Mouse (Mus musculus) midbrain, embryonic 13.5 days (tissue): ENCODE data around the gene Zfp691. TPM values are rescaled to one million over a fixed set of nuclear protein-coding genes. Genes with fewer than 3 reads are reported as not detected.

Experiments used
- ATAC-seq: fragments of 200-750 bp; cut with Nextera tagmentation; 2 replicates; pipeline ENCODE4 v1.8.0; 2017; ENCODE audit warnings: mild to moderate bottlenecking, moderate TSS enrichment, moderate library complexity
- H3K27ac ChIP-seq: fragments of 300-500 bp; sonication (generic); 2 replicates; pipeline ENCODE4 v1.5.1; 2015; ENCODE audit warnings: inconsistent platforms, mild to moderate bottlenecking, moderate library complexity
- H3K27me3 ChIP-seq: fragments of 300-500 bp; sonication (generic); 2 replicates; pipeline ENCODE4 v1.6.1; 2015; ENCODE audit warnings: mild to moderate bottlenecking, inconsistent platforms
- H3K36me3 ChIP-seq: fragments of 300-500 bp; sonication (generic); 2 replicates; pipeline ENCODE4 v1.6.1; 2015; ENCODE audit warnings: mild to moderate bottlenecking, inconsistent platforms
- H3K4me1 ChIP-seq: fragments of 300-500 bp; sonication (generic); replicated peaks from 2 replicates; pipeline ENCODE4 v1.6.1; 2015; ENCODE audit warnings: inconsistent platforms
- H3K4me2 ChIP-seq: fragments of 300-500 bp; sonication (generic); replicated peaks from 2 replicates; pipeline ENCODE4 v1.6.1; 2015; ENCODE audit warnings: moderate library complexity, mild to moderate bottlenecking, inconsistent platforms
- H3K4me3 ChIP-seq: fragments of 300-500 bp; sonication (generic); replicated peaks from 2 replicates; pipeline ENCODE4 v1.5.1; 2015; ENCODE audit warnings: mild to moderate bottlenecking, inconsistent platforms
- H3K9ac ChIP-seq: fragments of 300-500 bp; sonication (generic); replicated peaks from 2 replicates; pipeline ENCODE4 v1.6.1; 2015; ENCODE audit warnings: mild to moderate bottlenecking, inconsistent platforms
- H3K9me3 ChIP-seq: fragments of 300-500 bp; sonication (generic); 2 replicates; pipeline ENCODE4 v1.6.1; 2016; ENCODE audit warnings: mild to moderate bottlenecking, inconsistent platforms
- WGBS: fragments of 180-500 bp; shearing (Covaris S2); methylation state at CpG from one replicate; pipeline ENCODE4 v1.1.7; 2015; 5-methylcytosine and 5-hydroxymethylcytosine counted together
- polyA plus RNA-seq: library from polyadenylated mRNA; unstranded; fragments of >200 nt; fragmentation: Nextera tagmentation; extraction: Ambion mirVana; gene quantifications from 2 replicates; pipeline ENCODE4 v1.2.1, GENCODE M21; 2015

Gene Zfp691
- polyA plus RNA-seq, 1 experiment from 2014 or later: 9.9 TPM

- no peak for ATAC-seq
- Histone ChIP-seq H3K9ac (no peak overlapping the region), H3K27ac (no peak overlapping the region), H3K27me3 (no peaks in the 10 kb centered on the region), H3K36me3 (peaks cover 59% of the 10 kb centered on the region), H3K4me3 (no peak overlapping the region), H3K4me1 (peaks cover 14% of the 10 kb centered on the region), H3K9me3 (no peaks in the 10 kb centered on the region), H3K4me2 (no peak overlapping the region)
- WGBS: 92% methylated on average over 13 of the region's 13 CpGs
These were observed 40.1 kb downstream of the Zfp691 start for GRCm38 (mm10) chr4:119133860-119134259.

GRCm38 (mm10) chr4:119133306-119133705, 40.7 kb downstream of the Zfp691 start:
- peaks cover 9% of the 10 kb centered on the region for H3K4me1 ChIP-seq
- H3K4me3 ChIP-seq: no peak overlapping the region
- ATAC-seq: no peak
- no peaks in the 10 kb centered on the region for H3K27me3 ChIP-seq
- H3K27ac ChIP-seq: no peak overlapping the region
- no peak overlapping the region for H3K4me2 ChIP-seq
- peaks cover 62% of the 10 kb centered on the region for H3K36me3 ChIP-seq
- H3K9ac ChIP-seq: no peak overlapping the region
- no peaks in the 10 kb centered on the region for H3K9me3 ChIP-seq
- WGBS: 88% methylated on average over 13 of the region's 13 CpGs

GRCm38 (mm10) chr4:119131189-119131910, 42.6 kb downstream of the Zfp691 start:
- Histone ChIP-seq H3K4me3 (no peak overlapping the region), H3K27ac (no peak overlapping the region), H3K36me3 (peaks cover 67% of the 10 kb centered on the region), H3K4me1 (no peaks in the 10 kb centered on the region), H3K4me2 (no peak overlapping the region), H3K9me3 (no peaks in the 10 kb centered on the region), H3K27me3 (no peaks in the 10 kb centered on the region), H3K9ac (no peak overlapping the region)
- WGBS: 87% methylated on average over 8 of the region's 8 CpGs
- no peak for ATAC-seq

GRCm38 (mm10) chr4:119129096-119129495, 44.9 kb downstream of the Zfp691 start:
- H3K36me3 ChIP-seq: peaks cover 57% of the 10 kb centered on the region
- whole genome bisulfite sequencing: 100% methylated on average over 1 of the region's 1 CpGs

GRCm38 (mm10) chr4:119128547-119128946, 45.4 kb downstream of the Zfp691 start:
- Histone ChIP-seq H3K9ac (peak overlapping the region; percentile 25; the same call in 1 of the 2 replicates), H3K9me3 (no peaks in the 10 kb centered on the region), H3K27ac (no peak overlapping the region), H3K27me3 (no peaks in the 10 kb centered on the region), H3K36me3 (peaks cover 57% of the 10 kb centered on the region), H3K4me1 (no peaks in the 10 kb centered on the region), H3K4me3 (no peak overlapping the region), H3K4me2 (no peak overlapping the region)
- ATAC-seq: no peak
- 83% methylated on average over 7 of the region's 7 CpGs for WGBS

More at GRCm38 (mm10) chr4:119129096-119129495, 44.9 kb downstream of the Zfp691 start:
- Histone ChIP-seq H3K4me2 (no peak overlapping the region), H3K27ac (no peak overlapping the region), H3K4me3 (no peak overlapping the region), H3K27me3 (no peaks in the 10 kb centered on the region), H3K4me1 (no peaks in the 10 kb centered on the region), H3K9me3 (no peaks in the 10 kb centered on the region), H3K9ac (no peak overlapping the region)
- no peak for ATAC-seq

GRCm38 (mm10) chr4:119127229-119127628, 46.8 kb downstream of the Zfp691 start:
- no peak overlapping the region for H3K4me3 ChIP-seq
- no peak overlapping the region for H3K4me2 ChIP-seq
- no peaks in the 10 kb centered on the region for H3K4me1 ChIP-seq
- peaks cover 56% of the 10 kb centered on the region for H3K36me3 ChIP-seq
- no peaks in the 10 kb centered on the region for H3K27me3 ChIP-seq
- H3K9ac ChIP-seq: no peak overlapping the region
- no peaks in the 10 kb centered on the region for H3K9me3 ChIP-seq
- ATAC-seq: no peak
- WGBS: 80% methylated on average over 6 of the region's 6 CpGs
- no peak overlapping the region for H3K27ac ChIP-seq

GRCm38 (mm10) chr4:119125577-119126270, 48.3 kb downstream of the Zfp691 start:
- H3K4me2 ChIP-seq: no peak overlapping the region
- no peak overlapping the region for H3K27ac ChIP-seq
- no peaks in the 10 kb centered on the region for H3K4me1 ChIP-seq
- no peaks in the 10 kb centered on the region for H3K9me3 ChIP-seq
- 85% methylated on average over 9 of the region's 9 CpGs for WGBS
- H3K4me3 ChIP-seq: no peak overlapping the region
- H3K36me3 ChIP-seq: peaks cover 60% of the 10 kb centered on the region
- no peak for ATAC-seq
- no peaks in the 10 kb centered on the region for H3K27me3 ChIP-seq
- H3K9ac ChIP-seq: no peak overlapping the region

GRCm38 (mm10) chr4:119124771-119125273, 49.2 kb downstream of the Zfp691 start:
- Histone ChIP-seq H3K27me3 (no peaks in the 10 kb centered on the region), H3K4me3 (no peak overlapping the region), H3K9ac (no peak overlapping the region), H3K4me2 (no peak overlapping the region), H3K9me3 (no peaks in the 10 kb centered on the region), H3K4me1 (no peaks in the 10 kb centered on the region), H3K36me3 (peaks cover 64% of the 10 kb centered on the region), H3K27ac (no peak overlapping the region)
- 81% methylated on average over 2 of the region's 2 CpGs for WGBS
- ATAC-seq: no peak

GRCm38 (mm10) chr4:119121249-119121648, 52.7 kb downstream of the Zfp691 start:
- Histone ChIP-seq H3K9ac (no peak overlapping the region), H3K27ac (no peak overlapping the region), H3K4me2 (no peak overlapping the region), H3K4me1 (no peaks in the 10 kb centered on the region), H3K4me3 (no peak overlapping the region), H3K27me3 (no peaks in the 10 kb centered on the region), H3K9me3 (no peaks in the 10 kb centered on the region), H3K36me3 (peaks cover 46% of the 10 kb centered on the region)
- WGBS: 58% methylated on average over 4 of the region's 4 CpGs
- ATAC-seq: no peak

GRCm38 (mm10) chr4:119120095-119120494, 53.9 kb downstream of the Zfp691 start:
- WGBS: 86% methylated on average over 6 of the region's 6 CpGs
- Histone ChIP-seq H3K27me3 (no peaks in the 10 kb centered on the region), H3K4me1 (0 out of 2 replicates have a peak, but pooled peaks cover 4% of the 10 kb centered on the region), H3K36me3 (peaks cover 42% of the 10 kb centered on the region), H3K4me2 (no peak overlapping the region), H3K27ac (no peak overlapping the region), H3K4me3 (no peak overlapping the region), H3K9me3 (no peaks in the 10 kb centered on the region), H3K9ac (no peak overlapping the region)
- ATAC-seq: no peak
